Mouse (Mus musculus) lung, embryonic 16.5 days (tissue): Measurements from ENCODE around the gene Gm14085. TPM values are rescaled to one million over a fixed set of nuclear protein-coding genes. Genes with fewer than 3 reads are reported as not detected.

Experiments
- ATAC-seq: fragments of 200-750 bp; cut with Nextera tagmentation; 2 replicates; pipeline ENCODE4 v1.8.0; 2017; ENCODE audit warnings: low read depth, mild to moderate bottlenecking, moderate library complexity
- H3K27ac ChIP-seq: fragments of 300-500 bp; sonication (generic); 2 replicates; pipeline ENCODE4 v1.5.1; 2014; ENCODE audit warnings: mild to moderate bottlenecking, control low read depth, low read length
- H3K27me3 ChIP-seq: fragments of 300-500 bp; sonication (generic); 2 replicates; pipeline ENCODE4 v1.6.1; 2014; ENCODE audit warnings: low read depth, low read length, mixed read lengths; ENCODE audit not compliant: control insufficient read depth, insufficient read depth
- H3K36me3 ChIP-seq: fragments of 300-500 bp; sonication (generic); 2 replicates; pipeline ENCODE4 v1.6.1; 2014; ENCODE audit warnings: low read length; ENCODE audit not compliant: control insufficient read depth, insufficient read depth
- H3K4me1 ChIP-seq: fragments of 300-500 bp; sonication (generic); replicated peaks from 2 replicates; pipeline ENCODE4 v1.6.1; 2014; ENCODE audit warnings: low read length, mixed read lengths; ENCODE audit not compliant: control insufficient read depth, insufficient read depth
- H3K4me2 ChIP-seq: fragments of 300-500 bp; sonication (generic); 2 replicates; pipeline ENCODE4 v1.6.1; 2014; ENCODE audit warnings: low read depth, low read length, control low read depth
- H3K4me3 ChIP-seq: fragments of 300-500 bp; sonication (generic); 2 replicates; pipeline ENCODE4 v1.5.1; 2014; ENCODE audit warnings: mild to moderate bottlenecking, low read length, control low read depth
- H3K9ac ChIP-seq: fragments of 300-500 bp; sonication (generic); 2 replicates; pipeline ENCODE4 v1.6.1; 2014; ENCODE audit warnings: low read length, control low read depth
- H3K9me3 ChIP-seq: fragments of 300-500 bp; sonication (generic); 2 replicates; pipeline ENCODE4 v1.6.1; 2016; ENCODE audit warnings: low read length; ENCODE audit not compliant: control insufficient read depth
- WGBS: fragments of 180-500 bp; shearing (Covaris S2); extraction: QIAGEN DNeasy Blood & Tissue Kit; methylation state at CpG from one replicate; pipeline ENCODE4 v1.1.7; 2014; 5-methylcytosine and 5-hydroxymethylcytosine counted together
- polyA plus RNA-seq: library from polyadenylated mRNA; unstranded; fragments of >200 nt; fragmentation: Nextera tagmentation; extraction: Ambion mirVana; gene quantifications from 2 replicates; pipeline ENCODE4 v1.2.1, GENCODE M21; 2015

Gm14085 gene
- polyA plus RNA-seq, 1 experiment from 2014 or later, result not detected

GRCm38 (mm10) chr2:122576295-122576694, 91.6 kb downstream of the Gm14085 start:
- H3K4me1 ChIP-seq, result peaks cover 7% of the 10 kb centered on the region; the same call in 1 of the 2 replicates
- no peaks in the 10 kb centered on the region for H3K9me3 ChIP-seq
- peak overlapping the region; percentile 48; the same call in 1 of the 2 replicates for H3K27ac ChIP-seq
- no peaks in the 10 kb centered on the region for H3K36me3 ChIP-seq
- peak overlapping the region; percentile 40 for H3K4me2 ChIP-seq
- peak; percentile 71 for ATAC-seq
- WGBS, result 22% methylated on average over 5 of the region's 5 CpGs
- H3K4me3 ChIP-seq, result peak overlapping the region; percentile 14; the same call in 1 of the 2 replicates
- H3K9ac ChIP-seq, result no peak overlapping the region
- H3K27me3 ChIP-seq, result no peaks in the 10 kb centered on the region

- Histone ChIP-seq H3K9me3 (no peaks in the 10 kb centered on the region), H3K9ac (no peak overlapping the region), H3K27ac (no peak overlapping the region), H3K4me3 (no peak overlapping the region), H3K4me1 (peaks cover 9% of the 10 kb centered on the region), H3K4me2 (no peak overlapping the region), H3K36me3 (no peaks in the 10 kb centered on the region), H3K27me3 (no peaks in the 10 kb centered on the region)
- 78% methylated on average over 1 of the region's 1 CpGs for WGBS
- no peak for ATAC-seq
Observed at GRCm38 (mm10) chr2:122577316-122577715, 92.6 kb downstream of the Gm14085 start.

Other genes starting within 250 kb of the Gm14085 start
- not detected in 2 replicates for gene Duox2, start 186.5 kb upstream of the Gm14085 start, polyA plus RNA-seq
- not detected in 2 replicates for gene Duoxa2, start 186.0 kb upstream of the Gm14085 start, polyA plus RNA-seq
- gene Duoxa1, start 171.2 kb upstream of the Gm14085 start, polyA plus RNA-seq, result 0.30 and 0.51 TPM in 2 replicates
- gene Duox1, start 169.3 kb upstream of the Gm14085 start, polyA plus RNA-seq, result 0.03 and 0.16 TPM in 2 replicates
- gene Shf, start 115.8 kb upstream of the Gm14085 start, polyA plus RNA-seq, result 2.5 and 2.9 TPM in 2 replicates
- gene Slc28a2, start 58.5 kb upstream of the Gm14085 start, polyA plus RNA-seq, result 0.14 and 0.24 TPM in 2 replicates
- 7.9 and 11.4 TPM in 2 replicates for gene Gatm, start 126.4 kb downstream of the Gm14085 start, polyA plus RNA-seq
- 0.53 and 1.1 TPM in 2 replicates for gene AA467197, start 152.0 kb downstream of the Gm14085 start, polyA plus RNA-seq
- gene Slc30a4, start 217.7 kb downstream of the Gm14085 start, polyA plus RNA-seq, result 5.6 and 6.1 TPM in 2 replicates